Mouse (Mus musculus) MEL (cell line): ENCODE data around the gene Phkg2. TPM values are rescaled to one million over a fixed set of nuclear protein-coding genes. Genes with fewer than 3 reads are reported as not detected.

Experiments
- DNase-seq: peaks from one replicate; pipeline ENCODE4 v3.0.0; 2011; ENCODE audit warnings: low read depth, low spot score
- H3K27ac ChIP-seq: 2 replicates; pipeline ENCODE4 v1.5.1; 2012; ENCODE audit warnings: low read depth, mild to moderate bottlenecking, control low read depth, low read length, moderate library complexity; ENCODE audit not compliant: control insufficient read depth
- H3K27me3 ChIP-seq, 2 experiments: fragments of 150-350 bp in 1 of 2; sonication (generic) in 1 of 2; 2 replicates each; pipeline ENCODE4 v1.6.1; 2012; ENCODE audit warnings: low read length in 2 of 2, mild to moderate bottlenecking in 2 of 2, improper control_type of control experiment in 1 of 2, moderate library complexity in 1 of 2; ENCODE audit not compliant: insufficient read depth in 2 of 2, control insufficient read depth in 1 of 2
- H3K36me3 ChIP-seq, 2 experiments: 2 replicates each; pipeline ENCODE4 v1.6.1; 2012 to 2014; ENCODE audit warnings: low read length in 2 of 2, improper control_type of control experiment in 1 of 2, inconsistent platforms in 1 of 2, mild to moderate bottlenecking in 1 of 2; ENCODE audit not compliant: insufficient read depth in 2 of 2, control insufficient read depth in 1 of 2
- H3K4me1 ChIP-seq, 2 experiments: fragments of 150-350 bp in 1 of 2; sonication (generic) in 1 of 2; 2 replicates each; pipeline ENCODE4 v1.6.1; 2012; ENCODE audit warnings: low read length in 2 of 2, improper control_type of control experiment in 1 of 2, mild to moderate bottlenecking in 1 of 2; ENCODE audit not compliant: insufficient read depth in 2 of 2, control insufficient read depth in 1 of 2
- H3K4me3 ChIP-seq, 2 experiments: fragments of 150-350 bp in 1 of 2; sonication (generic) in 1 of 2; 2 replicates each; pipeline ENCODE4 v1.5.1; 2012; ENCODE audit warnings: low read depth in 2 of 2, low read length in 2 of 2, mild to moderate bottlenecking in 2 of 2, moderate library complexity in 2 of 2, control low read depth in 1 of 2, improper control_type of control experiment in 1 of 2; ENCODE audit not compliant: control insufficient read depth in 1 of 2, insufficient read depth in 1 of 2
- H3K79me2 ChIP-seq: 2 replicates; pipeline ENCODE4 v1.6.1; 2012; ENCODE audit warnings: mild to moderate bottlenecking, low read length, moderate library complexity; ENCODE audit not compliant: control insufficient read depth, poor library complexity, insufficient read depth
- H3K9ac ChIP-seq: 2 replicates; pipeline ENCODE4 v1.6.1; 2012; ENCODE audit warnings: low read depth, mild to moderate bottlenecking, control low read depth, low read length, moderate library complexity; ENCODE audit not compliant: control insufficient read depth, poor library complexity, severe bottlenecking
- H3K9me3 ChIP-seq: fragments of 150-350 bp; sonication (generic); replicated peaks from 2 replicates; pipeline ENCODE4 v1.6.1; 2012; ENCODE audit warnings: mild to moderate bottlenecking, low read length, improper control_type of control experiment, moderate library complexity; ENCODE audit not compliant: insufficient read depth
- CHD1 ChIP-seq: IDR thresholded peaks from 2 replicates; pipeline ENCODE4 v1.6.1; 2012; ENCODE audit warnings: low read depth, mild to moderate bottlenecking, inconsistent platforms, low read length, improper control_type of control experiment
- CTCF ChIP-seq, 3 experiments: IDR thresholded peaks in 2 of 3; conservative IDR thresholded peaks in 1 of 3; 2 replicates each; pipeline ENCODE4 v1.5.1; 2011 to 2012; ENCODE audit warnings: low read length in 3 of 3, low read depth in 2 of 3, mild to moderate bottlenecking in 2 of 3, improper control_type of control experiment in 1 of 3, inconsistent platforms in 1 of 3, mixed read lengths in 1 of 3, moderate library complexity in 1 of 3; ENCODE audit not compliant: control insufficient read depth in 1 of 3, insufficient read depth in 1 of 3, poor library complexity in 1 of 3, severe bottlenecking in 1 of 3
- E2F4 ChIP-seq: IDR thresholded peaks from 2 replicates; pipeline ENCODE4 v1.6.1; 2011; ENCODE audit warnings: low read depth, low read length, improper control_type of control experiment, borderline replicate concordance
- ELF1 ChIP-seq: IDR thresholded peaks from 2 replicates; pipeline ENCODE4 v1.6.1; 2014; ENCODE audit warnings: low read depth, mild to moderate bottlenecking, inconsistent platforms, low read length, improper control_type of control experiment, moderate library complexity
- GABPA ChIP-seq: IDR thresholded peaks from 2 replicates; pipeline ENCODE4 v1.6.1; 2012; ENCODE audit warnings: low read depth, mild to moderate bottlenecking, inconsistent platforms, low read length, improper control_type of control experiment, moderate library complexity
- GATA1 ChIP-seq: IDR thresholded peaks from 2 replicates; pipeline ENCODE4 v1.6.1; 2011; ENCODE audit warnings: low read depth, low read length, improper control_type of control experiment
- JUND ChIP-seq: IDR thresholded peaks from 2 replicates; pipeline ENCODE4 v1.6.1; 2011; ENCODE audit warnings: low read depth, mild to moderate bottlenecking, improper control_type of control experiment, low read length
- KAT2A ChIP-seq: conservative IDR thresholded peaks from 2 replicates; pipeline ENCODE4 v1.6.1; 2012; ENCODE audit warnings: low read depth, low read length, improper control_type of control experiment, inconsistent platforms
- MEF2A ChIP-seq: IDR thresholded peaks from 2 replicates; pipeline ENCODE4 v1.6.1; 2014; ENCODE audit warnings: low read depth, mild to moderate bottlenecking, inconsistent platforms, low read length, improper control_type of control experiment; ENCODE audit not compliant: poor library complexity, insufficient replicate concordance, severe bottlenecking; ENCODE audit errors: extremely low read depth
- NELFE ChIP-seq: IDR thresholded peaks from 2 replicates; pipeline ENCODE4 v1.6.1; 2011; ENCODE audit warnings: low read depth, low read length, improper control_type of control experiment
- NRF1 ChIP-seq: IDR thresholded peaks from 2 replicates; pipeline ENCODE4 v1.6.1; 2014; ENCODE audit warnings: low read depth, mild to moderate bottlenecking, inconsistent platforms, low read length, improper control_type of control experiment, moderate library complexity; ENCODE audit not compliant: poor library complexity, insufficient read depth, severe bottlenecking
- POLR2A ChIP-seq, 2 experiments: IDR thresholded peaks; 2 replicates each; pipeline ENCODE4 v1.6.1; 2011 to 2012; ENCODE audit warnings: low read length in 2 of 2, mild to moderate bottlenecking in 2 of 2, control low read depth in 1 of 2, improper control_type of control experiment in 1 of 2, low read depth in 1 of 2, moderate library complexity in 1 of 2; ENCODE audit not compliant: control insufficient read depth in 1 of 2, insufficient read depth in 1 of 2, poor library complexity in 1 of 2
- POLR2AphosphoS2 ChIP-seq: IDR thresholded peaks from 2 replicates; pipeline ENCODE4 v1.6.1; 2011; ENCODE audit warnings: low read length, improper control_type of control experiment
- POLR2AphosphoS5 ChIP-seq: IDR thresholded peaks from 2 replicates; pipeline ENCODE4 v1.6.1; 2012; ENCODE audit warnings: low read depth, borderline replicate concordance, mild to moderate bottlenecking, inconsistent platforms, low read length, moderate library complexity, mixed read lengths
- RAD21 ChIP-seq: IDR thresholded peaks from 2 replicates; pipeline ENCODE4 v1.6.1; 2011; ENCODE audit warnings: mild to moderate bottlenecking, low read depth, low read length, improper control_type of control experiment
- SMC3 ChIP-seq: IDR thresholded peaks from 2 replicates; pipeline ENCODE4 v1.6.1; 2011; ENCODE audit warnings: low read depth, low read length, improper control_type of control experiment
- TBP ChIP-seq: IDR thresholded peaks from 2 replicates; pipeline ENCODE4 v1.8.0; 2011; ENCODE audit warnings: low read depth, low read length, improper control_type of control experiment
- TCF12 ChIP-seq: IDR thresholded peaks from 2 replicates; pipeline ENCODE4 v1.6.1; 2014; ENCODE audit warnings: low read depth, mild to moderate bottlenecking, inconsistent platforms, low read length, improper control_type of control experiment, moderate library complexity
- UBTF ChIP-seq: IDR thresholded peaks from 2 replicates; pipeline ENCODE4 v1.6.1; 2012; ENCODE audit warnings: low read depth, mild to moderate bottlenecking, inconsistent platforms, low read length, improper control_type of control experiment, moderate library complexity, borderline replicate concordance; ENCODE audit not compliant: insufficient read depth
- USF1 ChIP-seq: IDR thresholded peaks from 2 replicates; pipeline ENCODE4 v1.6.1; 2014; ENCODE audit warnings: low read depth, mild to moderate bottlenecking, inconsistent platforms, low read length, improper control_type of control experiment, moderate library complexity
- ZC3H11A ChIP-seq: IDR thresholded peaks from 2 replicates; pipeline ENCODE4 v1.6.1; 2012; ENCODE audit warnings: low read depth, mild to moderate bottlenecking, inconsistent platforms, low read length, improper control_type of control experiment
- polyA plus RNA-seq, 2 experiments: library from polyadenylated mRNA; stranded (reverse) in 1 of 2; unstranded in 1 of 2; fragments of >175 nt in 1 of 2; fragments of >200 nt in 1 of 2; gene quantifications; 2 replicates each; pipeline versions ENCODE4 v1.2.1 to v1.2.4; 2012; ENCODE audit warnings: low replicate concordance in 2 of 2, low read depth in 1 of 2; ENCODE audit not compliant: insufficient read length in 2 of 2, insufficient read depth in 1 of 2, missing spikeins in 1 of 2
- total RNA-seq: library from RNA; depleted of rRNA; stranded (reverse); fragments of 300-350 nt; gene quantifications from 2 replicates; pipeline ENCODE4 v1.2.3, GENCODE M21; 2012

Phkg2 gene
- total and polyA plus RNA-seq, 3 experiments, result 23.3 to 70.8 TPM; not detected in 1

DNA sequence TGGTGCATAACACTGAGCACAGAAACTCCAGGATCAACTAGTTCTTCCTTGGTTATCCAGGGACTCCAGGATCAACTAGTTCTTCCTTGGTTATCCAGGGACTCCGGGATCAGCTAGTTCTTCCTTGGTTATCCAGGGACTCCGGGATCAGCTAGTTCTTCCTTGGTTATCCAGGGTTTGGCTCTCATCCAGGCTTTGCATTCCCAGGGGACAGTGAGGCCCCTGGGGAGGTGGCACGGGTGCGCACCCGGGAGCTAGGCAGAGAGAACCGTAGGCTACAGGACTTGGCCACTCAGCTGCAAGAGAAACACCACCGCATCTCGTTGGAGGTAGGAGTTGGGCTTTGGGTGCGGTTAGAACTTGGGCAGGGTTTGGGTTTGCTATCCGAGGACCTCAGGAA is 18.0 kb downstream of the Phkg2 start:
- Histone ChIP-seq H3K4me3 (no peak overlapping the region), H3K79me2 (peaks cover 12% of the 10 kb centered on the region), H3K9me3 (no peaks in the 10 kb centered on the region), H3K36me3 (peaks cover 15 to 18% of the 10 kb centered on the region in 2 experiments), H3K4me1 (peaks cover 4 to 21% of the 10 kb centered on the region in 2 experiments; a peak in 3 of 4 replicates), H3K9ac (no peak overlapping the region), H3K27ac (no peak overlapping the region), H3K27me3 (no peaks in the 10 kb centered on the region)
- no peak for TF ChIP-seq POLR2AphosphoS5
- TF ChIP-seq CTCF (IDR thresholded peaks at IDR 0.05 in 2 of 3, conservative IDR thresholded peaks at IDR 0.05 in 1 of 3; ENCODE audit: control insufficient read depth in 1 of 3, insufficient read depth in 1 of 3, low read depth in 2 of 3, low read length in 3 of 3, poor library complexity in 1 of 3, severe bottlenecking in 1 of 3), result no peak
- TF ChIP-seq E2F4, result no peak
- no peak for TF ChIP-seq NELFE
- TF ChIP-seq TBP, result no peak
- no peak for TF ChIP-seq POLR2AphosphoS2
- TF ChIP-seq USF1, result no peak
- no peak for TF ChIP-seq KAT2A
- TF ChIP-seq POLR2A (IDR thresholded peaks at IDR 0.05; ENCODE audit: control insufficient read depth in 1 of 2, insufficient read depth in 1 of 2, low read depth in 1 of 2, low read length in 2 of 2, poor library complexity in 1 of 2), result no peak
- no peak for TF ChIP-seq NRF1
- TF ChIP-seq UBTF, result no peak
- no peak for TF ChIP-seq CHD1
- no peak for TF ChIP-seq SMC3
- no peak for DNase-seq

DNA sequence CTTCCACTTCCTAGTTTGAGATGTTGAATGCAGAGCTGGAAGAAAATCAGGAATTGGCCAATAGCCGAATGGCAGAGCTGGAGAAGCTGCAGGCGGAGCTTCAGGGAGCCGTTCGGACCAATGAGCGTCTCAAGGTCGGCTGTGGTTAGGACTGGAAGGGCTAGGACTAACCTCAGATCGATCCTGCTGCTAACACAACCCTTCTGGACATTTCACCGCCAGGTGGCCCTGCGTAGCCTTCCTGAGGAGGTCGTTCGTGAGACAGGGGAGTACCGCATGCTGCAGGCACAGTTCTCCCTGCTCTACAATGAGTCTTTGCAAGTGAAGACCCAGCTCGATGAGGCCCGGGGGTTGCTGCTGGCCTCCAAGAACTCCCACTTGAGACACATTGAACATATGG is 19.4 kb downstream of the Phkg2 start:
- H3K36me3 ChIP-seq, result peaks cover 6 to 17% of the 10 kb centered on the region in 2 experiments
- no peak overlapping the region for H3K27ac ChIP-seq
- no peaks in the 10 kb centered on the region for H3K27me3 ChIP-seq
- no peak overlapping the region for H3K9ac ChIP-seq
- peaks cover 12% of the 10 kb centered on the region for H3K79me2 ChIP-seq
- no peak overlapping the region for H3K4me3 ChIP-seq
- peaks cover 0 to 7% of the 10 kb centered on the region in 2 experiments; a peak in 2 of 4 replicates for H3K4me1 ChIP-seq
- TF ChIP-seq POLR2A (IDR thresholded peaks at IDR 0.05; ENCODE audit: control insufficient read depth in 1 of 2, insufficient read depth in 1 of 2, low read depth in 1 of 2, low read length in 2 of 2, poor library complexity in 1 of 2) (no peak), ZC3H11A (no peak), ELF1 (no peak), TCF12 (no peak), GATA1 (no peak), JUND (no peak), NRF1 (no peak), RAD21 (no peak), E2F4 (no peak), NELFE (no peak), POLR2AphosphoS2 (no peak), TBP (no peak), GABPA (no peak), MEF2A (no peak)
- no peak for DNase-seq
- no peaks in the 10 kb centered on the region for H3K9me3 ChIP-seq
